Mouse (Mus musculus): Measurements from ENCODE around the gene Sertad4.

Sertad4 gene

DNA sequence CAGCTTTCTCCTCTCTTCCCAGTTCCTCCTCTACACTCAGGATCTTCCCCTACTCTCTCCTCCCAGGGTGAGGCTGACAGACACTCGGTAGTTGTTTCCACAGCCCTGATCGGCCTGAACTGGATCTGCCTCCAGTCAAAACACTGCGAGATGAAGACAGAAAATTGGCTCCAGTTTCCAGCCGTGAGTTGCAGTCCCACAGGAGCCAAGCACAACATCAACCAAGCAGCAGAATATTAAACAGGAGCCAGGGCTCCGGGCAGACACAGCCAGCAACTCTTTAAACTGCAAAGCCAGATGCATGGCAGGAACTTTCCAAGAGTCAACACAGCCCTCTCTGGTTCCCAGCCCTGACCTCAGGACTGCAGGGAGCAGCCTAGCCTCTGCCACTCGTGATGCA, 3.9 kb downstream of the Sertad4 start:
- peak in 1 of 2 experiments; percentile 36 for DNase-seq (ENCODE audit: low spot score in 2 of 2)

DNA sequence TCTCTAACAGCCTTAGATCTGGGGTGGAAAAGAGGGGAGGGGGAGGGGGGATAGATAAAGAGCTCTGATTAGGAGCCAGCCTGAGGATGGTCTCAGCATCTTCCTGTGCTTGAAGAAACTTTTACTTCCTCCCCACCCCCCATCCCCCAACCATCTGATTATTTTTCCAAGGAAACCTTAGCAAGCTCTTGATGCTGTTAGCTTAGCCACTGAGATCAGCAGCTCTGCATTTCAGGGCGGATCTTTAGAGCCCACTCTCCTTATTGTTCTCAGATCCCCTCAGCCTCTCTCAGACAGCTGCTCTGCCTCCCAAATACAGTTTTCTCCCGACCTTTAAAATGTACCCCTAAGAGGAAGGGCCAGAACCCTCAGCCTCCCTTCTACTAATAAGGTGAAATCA, 4.4 kb downstream of the Sertad4 start:
- DNase-seq (ENCODE audit: low spot score in 2 of 2) = no peak

DNA sequence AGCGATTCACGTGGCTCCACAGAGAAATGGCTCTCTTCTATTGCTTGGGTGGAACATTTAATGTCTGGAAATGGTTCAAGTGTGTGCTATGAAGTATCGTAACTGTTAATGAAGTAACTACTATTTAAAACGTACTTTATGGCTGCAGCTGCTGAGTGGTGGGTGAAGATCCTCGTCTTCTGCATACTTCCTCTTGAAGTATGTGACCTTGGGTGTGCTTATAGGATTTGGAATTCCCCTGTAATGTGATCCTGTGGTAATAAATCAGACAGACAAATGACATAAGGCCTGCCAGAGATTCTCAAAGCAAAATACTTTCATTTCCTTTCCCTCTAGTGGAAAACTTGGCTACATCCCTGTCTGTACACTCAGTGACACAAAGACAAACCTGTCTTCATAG, 5.9 kb downstream of the Sertad4 start:
- no peak for DNase-seq (ENCODE audit: low spot score in 2 of 2)

DNA sequence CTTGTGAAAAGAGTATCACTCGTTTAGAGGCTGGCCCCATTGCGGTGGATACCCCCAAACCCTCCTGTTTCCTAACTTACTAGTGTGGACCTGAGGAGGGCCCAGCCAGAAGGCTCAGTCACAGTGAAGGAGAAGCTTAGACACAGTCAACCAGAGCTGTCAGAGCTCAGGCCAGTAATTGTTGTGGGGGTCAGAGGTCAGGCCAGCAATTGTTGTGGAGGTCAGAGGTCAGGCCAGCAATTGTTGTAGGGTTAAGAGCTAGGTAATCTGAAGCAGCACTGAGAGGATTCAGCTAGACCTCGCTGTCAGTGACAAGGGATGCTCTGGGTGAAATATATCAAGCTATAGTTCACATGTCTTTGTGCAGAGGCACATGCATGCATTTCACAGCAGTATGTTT, 8.3 kb downstream of the Sertad4 start:
- no peak for DNase-seq (ENCODE audit: low spot score in 2 of 2)

DNA sequence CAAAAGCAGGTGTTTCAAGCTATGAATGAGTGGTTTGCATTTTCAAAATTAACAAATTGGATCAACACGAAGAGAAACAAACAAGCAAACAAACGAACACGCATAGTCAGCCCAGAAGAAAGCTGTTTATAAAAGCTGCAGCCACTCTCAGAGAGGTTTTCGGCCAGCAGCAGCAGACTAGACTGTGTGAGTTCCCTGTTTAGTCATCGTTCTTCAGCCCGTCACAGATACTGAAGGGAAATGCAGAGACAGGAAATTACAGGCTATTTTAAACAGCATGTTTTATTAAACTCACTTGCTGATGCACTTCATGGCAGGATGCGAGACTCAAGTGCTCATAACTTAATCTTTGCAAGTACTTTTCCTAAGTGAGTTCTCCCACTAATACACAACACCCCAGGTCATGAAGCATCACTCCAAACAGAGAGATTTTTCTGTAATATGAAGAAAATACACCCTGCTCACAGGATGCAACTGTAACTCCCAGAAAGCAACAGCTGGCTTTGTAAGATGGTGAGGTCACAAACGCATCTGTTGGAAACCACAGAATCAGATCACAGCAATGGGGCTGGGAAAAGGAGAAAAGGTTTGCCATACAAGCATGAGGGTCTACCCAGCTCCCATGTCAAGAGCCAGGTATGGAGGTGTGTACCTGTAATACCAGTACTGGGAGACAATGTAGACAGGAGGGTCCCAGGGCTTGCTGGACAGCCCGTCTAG, 14.3 kb downstream of the Sertad4 start:
- no peak for DNase-seq (ENCODE audit: low spot score in 2 of 2)

DNA sequence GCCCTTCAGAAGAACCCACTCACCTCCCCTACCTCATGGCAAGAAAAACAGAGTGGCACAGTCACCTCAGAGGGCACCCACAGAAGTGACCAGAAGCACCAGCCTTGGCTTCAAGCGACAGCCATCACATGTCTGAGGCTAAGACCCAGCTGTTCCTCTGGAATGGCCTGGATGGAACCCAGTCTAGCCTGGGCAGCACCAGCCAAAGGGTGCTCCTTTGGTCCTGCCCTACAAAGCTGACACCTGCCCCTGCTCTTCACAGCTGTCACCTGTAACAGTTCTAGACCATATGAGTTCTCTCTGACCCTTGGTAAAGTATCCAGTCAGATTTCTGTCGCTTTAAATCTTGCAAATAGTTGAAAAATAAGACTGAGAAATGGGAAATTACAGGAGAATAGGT, 14.9 kb downstream of the Sertad4 start:
- no peak for DNase-seq (ENCODE audit: low spot score in 2 of 2)

DNA sequence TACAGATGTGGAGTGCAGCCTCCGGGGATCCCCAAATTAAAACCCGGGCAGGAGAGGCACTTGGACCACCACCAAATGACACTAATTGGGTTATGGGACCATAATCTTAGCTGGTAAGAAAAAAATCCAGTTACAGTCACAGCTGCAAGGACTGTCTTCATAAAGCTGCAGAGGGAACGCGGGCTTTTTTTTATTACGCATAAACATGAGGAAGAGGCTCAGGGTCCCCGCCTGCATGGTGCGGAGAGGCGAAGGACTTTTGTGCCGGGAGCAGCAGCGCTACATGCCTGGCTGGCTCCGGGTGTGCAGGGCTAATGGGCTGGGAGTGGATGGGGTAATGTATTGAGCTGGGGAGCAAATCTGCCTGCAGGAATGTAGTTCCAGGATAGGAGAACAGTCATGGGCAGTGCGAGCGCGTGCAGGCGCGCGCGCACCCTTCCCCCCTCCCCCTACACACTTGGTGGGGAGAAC, 20.3 kb downstream of the Sertad4 start:
- DNase-seq (ENCODE audit: low spot score in 2 of 2) = no peak

DNA sequence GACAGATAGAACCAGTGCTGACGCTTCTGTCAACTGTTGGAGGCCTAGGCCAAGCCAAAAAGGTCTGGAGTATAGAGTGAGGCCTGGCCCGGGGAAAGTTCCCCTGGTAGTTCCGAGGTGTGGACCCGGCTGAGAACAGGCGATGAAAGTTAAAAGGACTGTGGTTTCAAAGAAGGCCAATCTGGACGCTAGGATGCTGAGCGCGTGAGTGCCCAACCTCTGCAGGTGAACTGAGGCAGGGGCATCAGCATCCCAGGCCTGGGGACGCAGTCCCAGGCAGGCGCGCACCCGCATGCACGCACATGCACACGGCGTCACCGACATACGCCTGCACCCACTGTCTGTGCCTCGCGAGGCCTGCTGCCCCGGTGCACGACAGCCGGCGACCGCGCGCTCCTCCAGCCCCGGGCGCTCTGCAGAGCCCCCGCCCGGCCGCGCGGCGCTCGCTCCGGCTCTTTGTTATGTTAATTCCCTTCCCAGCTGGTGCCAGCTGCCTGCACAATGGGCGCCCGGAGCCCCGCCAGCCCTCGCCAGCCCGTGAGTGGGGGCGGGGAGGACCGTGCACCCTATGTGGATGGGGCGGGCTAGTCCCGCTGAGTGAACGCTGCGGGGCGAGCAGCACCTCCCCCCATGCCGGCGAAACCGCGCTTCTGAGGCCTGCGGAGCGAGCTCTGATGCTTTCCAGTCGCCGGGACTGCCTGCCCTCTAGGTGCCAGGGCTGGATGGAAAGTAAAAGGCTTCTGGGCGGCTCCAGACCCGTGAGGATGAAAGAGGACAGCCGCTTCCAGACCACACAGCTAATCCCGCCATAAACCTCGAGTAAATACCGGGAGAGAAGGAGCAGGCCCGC, 21.0 kb downstream of the Sertad4 start:
- peak; percentile 65 to 74 for DNase-seq (ENCODE audit: low spot score in 2 of 2)

DNA sequence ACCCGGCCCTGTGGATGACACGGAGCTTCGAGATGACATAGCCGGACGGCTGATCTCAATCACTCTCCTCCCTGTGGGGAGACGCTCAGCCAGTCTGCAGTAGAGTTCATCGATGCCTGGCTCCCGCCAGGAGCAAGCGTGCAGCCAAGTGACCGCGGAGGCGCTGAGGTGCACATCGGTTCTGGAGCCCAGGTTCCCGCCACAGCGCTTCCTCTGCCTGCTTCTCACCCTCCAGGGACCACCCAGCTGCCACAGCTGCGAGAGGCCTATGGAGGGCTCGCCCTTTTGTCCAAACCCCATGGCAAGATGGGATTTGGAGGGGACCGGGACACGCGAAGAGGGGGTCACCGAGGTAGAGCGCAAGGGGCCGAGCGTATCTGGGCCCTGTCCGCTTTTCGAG, 22.0 kb downstream of the Sertad4 start:
- no peak for DNase-seq (ENCODE audit: low spot score in 2 of 2)

DNA sequence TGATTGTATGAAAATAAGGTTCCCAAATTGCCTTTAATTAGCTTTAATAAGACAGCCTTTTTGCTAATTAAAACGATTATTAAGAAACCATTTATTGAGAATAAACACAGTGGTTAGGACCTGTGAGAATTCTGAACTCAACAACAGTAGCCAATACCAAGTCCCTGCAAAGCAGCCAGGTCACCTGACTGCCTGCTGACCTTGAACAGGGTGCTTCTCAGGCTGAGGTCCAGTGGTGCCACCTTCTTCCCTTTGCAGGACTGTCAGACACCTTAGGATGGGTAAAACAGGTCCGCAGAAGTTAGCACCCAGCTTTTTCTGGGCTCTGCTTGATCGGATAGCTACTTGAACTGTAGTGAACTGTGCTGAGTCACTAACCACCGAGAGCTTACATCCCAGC, 22.5 kb downstream of the Sertad4 start:
- no peak for DNase-seq (ENCODE audit: low spot score in 2 of 2)

DNA sequence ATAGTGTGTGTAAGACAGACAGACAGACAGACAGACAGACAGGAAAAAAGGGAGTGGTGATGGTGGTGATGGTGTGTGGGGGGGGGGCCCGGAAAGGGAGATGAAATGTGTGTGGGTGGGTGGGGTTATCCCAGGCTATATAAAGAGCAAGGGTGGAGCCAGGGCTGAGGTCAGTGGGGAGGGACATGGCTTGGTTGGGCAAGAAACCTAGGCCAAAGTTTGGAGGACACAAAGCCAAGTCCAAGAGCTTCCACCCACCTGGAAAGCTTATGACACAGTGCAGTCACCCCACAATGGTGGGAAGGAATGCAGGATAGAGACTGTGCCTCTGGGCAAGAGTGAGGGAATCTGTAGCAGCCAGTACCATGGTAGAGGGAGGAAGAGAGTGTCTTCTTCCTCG, 23.2 kb downstream of the Sertad4 start:
- no peak for DNase-seq (ENCODE audit: low spot score in 2 of 2)

DNA sequence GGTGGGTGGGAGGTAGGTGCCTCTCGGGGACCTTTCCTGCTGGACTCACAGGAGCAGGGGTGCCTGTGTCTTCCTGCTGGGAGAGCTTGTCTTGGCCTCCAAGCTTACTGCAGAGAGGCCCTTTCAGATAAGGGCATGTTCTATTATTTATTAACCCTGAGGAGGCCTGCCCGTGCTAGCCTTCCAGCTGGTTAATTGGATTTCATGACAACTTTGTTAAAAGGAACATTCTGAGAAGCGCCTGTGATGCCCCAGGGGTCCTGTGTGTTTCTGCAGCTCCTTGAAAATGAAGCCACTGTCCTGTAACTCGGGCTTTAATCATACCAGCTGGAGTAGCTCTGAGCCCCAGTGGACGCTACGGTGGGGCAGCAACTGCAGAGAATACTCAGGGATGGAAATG, 25.1 kb downstream of the Sertad4 start:
- DNase-seq (ENCODE audit: low spot score in 2 of 2) = no peak

DNA sequence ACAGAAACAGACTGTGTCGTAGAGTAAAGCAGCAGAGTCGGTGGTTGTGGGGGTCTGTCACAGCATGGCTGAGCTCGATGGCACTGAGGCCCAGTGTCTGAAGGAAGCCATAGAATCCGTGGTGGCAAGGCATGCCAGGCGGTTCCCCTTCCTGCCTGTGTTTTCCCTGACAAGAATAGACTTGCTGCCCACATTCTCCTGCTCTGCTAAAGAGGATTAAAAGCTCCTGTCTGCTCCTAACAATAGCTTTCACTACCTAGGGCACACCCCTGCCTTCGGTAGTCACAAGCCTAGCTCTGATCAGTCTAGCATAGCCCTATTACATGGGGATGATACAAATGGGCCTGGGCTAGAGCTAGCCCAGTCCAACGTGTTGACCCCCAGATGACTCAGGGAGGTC, 26.6 kb downstream of the Sertad4 start:
- no peak for DNase-seq (ENCODE audit: low spot score in 2 of 2)

DNA sequence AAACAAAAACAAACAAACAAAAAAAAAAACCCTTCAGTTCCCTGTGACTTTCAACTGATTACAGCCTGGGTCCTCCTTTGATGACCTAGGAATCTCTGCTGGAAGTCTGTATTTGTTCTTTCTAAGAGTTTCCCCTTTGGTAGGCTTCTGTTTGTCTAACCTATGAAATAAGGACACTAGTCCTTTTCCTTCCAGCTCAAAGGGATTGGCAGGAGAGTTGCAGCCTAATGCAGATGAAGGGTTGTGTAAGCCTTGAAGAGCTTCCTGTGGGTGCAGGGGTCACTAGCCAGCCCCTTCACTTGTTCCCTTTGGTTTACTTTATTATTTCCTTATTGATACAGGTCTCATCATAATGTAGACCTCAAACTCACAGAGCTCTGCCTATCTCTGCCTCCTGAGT, 27.6 kb downstream of the Sertad4 start:
- DNase-seq (ENCODE audit: low spot score in 2 of 2) = no peak

DNA sequence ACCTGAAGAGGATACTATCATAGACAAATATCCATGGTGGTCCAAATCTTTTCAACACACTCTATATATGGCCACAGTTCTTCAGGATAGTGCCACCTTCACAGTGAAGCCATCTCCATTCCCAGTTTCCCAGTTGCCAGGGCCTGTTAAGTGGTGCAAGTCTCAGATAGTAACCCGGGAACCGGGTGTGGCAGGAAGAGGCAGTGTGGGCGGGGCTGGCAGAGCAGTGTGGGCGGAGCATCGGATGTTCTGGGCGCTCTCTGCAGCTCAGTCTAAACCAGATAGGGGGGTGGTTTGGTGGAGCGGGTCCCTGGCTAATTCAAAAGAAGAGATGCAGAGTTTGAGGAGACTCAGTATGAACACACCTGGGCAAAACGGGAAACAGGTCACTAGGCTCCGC, 29.8 kb downstream of the Sertad4 start:
- no peak for DNase-seq (ENCODE audit: low spot score in 2 of 2)

DNA sequence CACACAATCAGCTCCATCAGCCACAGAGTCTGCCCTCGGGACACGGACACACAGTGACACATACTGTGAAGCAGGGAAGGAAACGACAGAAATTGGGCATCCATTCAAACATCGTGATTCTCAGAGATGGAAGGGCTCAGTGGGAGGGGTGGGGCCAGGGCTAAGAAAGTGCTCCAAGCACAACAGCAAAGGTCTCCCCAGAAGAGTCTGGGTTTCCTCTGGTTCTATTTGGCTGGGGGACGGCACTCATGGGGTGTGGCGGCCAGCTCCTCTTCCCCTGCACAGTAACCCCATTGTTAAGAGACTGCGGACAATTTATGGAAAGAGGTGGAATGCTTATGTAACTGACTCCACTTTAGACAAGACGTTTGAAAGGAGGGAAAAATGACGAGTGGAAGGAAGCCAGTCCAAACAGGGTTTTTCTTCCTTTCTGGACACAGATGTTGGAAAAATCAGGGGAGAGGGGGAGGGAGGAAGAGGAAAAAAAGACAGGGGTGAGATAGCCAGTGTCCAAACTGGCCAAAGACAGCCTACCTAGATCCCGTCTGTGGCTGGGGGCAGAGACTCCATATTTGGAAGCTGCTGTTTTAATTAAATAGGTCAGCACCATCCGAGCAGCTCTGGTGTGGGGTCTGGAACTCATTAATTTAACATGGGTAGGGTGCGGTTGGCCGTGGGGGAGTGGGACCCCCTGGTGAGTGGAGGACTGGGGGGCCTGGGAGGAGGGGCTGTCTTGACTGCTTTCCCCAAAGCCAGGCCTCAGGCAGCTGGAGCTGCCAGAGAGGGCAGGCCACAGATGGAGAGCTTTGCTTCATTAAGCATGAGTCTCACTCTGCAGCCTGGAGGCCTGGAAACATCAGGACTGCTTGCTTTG, 32.7 kb downstream of the Sertad4 start:
- no peak for DNase-seq (ENCODE audit: low spot score in 2 of 2)

DNA sequence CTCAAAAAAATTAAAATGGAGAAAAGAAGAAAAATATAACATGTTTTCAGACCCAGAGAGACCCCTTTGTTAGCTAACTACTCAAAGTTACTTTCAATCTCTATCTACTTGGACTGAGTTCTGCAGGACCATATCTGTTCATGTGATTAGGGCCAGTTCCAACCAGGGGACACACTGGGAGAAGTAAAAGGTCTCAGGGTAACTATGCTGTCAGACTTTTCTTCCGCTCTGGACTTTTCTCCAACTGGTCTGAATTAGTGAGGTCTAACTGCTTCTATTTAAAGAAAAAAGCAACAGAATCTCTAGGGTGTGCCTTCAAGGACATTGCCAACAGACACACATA, 33.3 kb downstream of the Sertad4 start:
- no peak for DNase-seq (ENCODE audit: low spot score in 2 of 2)

DNA sequence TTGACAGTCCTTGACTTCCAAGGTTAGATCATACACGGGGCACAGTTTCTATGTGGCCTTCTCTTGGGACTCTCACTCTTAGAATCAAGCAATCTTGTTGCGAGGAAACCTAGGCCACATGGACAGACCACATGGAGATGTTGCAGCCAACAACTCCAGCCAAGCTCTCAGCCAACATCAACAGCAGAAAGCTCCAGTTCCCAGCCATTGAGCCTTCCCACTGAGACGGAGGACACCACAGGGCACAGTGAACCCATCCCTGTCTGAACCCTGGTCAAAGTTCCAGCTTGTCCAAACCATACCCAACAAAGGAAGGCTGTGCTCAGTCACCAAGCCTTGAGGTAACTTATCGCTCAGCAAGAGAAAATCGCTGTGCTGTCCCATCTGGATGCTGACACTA, 37.2 kb downstream of the Sertad4 start:
- no peak for DNase-seq (ENCODE audit: low spot score in 2 of 2)

DNA sequence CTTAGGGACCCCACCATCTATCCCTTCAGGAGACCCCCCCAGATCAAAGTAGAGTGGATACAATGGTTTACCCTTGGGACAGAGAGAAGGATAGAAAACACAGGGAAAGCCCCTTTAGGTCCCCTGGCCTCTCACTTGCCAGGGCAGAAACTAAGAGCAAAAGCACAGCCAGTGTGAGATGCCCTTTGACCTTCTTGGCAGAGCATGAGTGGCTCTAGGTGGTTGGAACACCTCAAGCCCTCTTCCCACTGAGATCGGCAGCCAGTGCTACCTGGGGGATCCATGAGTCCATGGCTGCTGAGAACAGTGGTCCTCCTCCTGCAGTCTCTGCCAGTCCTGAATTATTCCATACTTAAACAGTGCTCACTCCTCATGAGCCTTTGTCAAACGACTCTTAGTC, 39.8 kb downstream of the Sertad4 start:
- no peak for DNase-seq (ENCODE audit: low spot score in 2 of 2)

DNA sequence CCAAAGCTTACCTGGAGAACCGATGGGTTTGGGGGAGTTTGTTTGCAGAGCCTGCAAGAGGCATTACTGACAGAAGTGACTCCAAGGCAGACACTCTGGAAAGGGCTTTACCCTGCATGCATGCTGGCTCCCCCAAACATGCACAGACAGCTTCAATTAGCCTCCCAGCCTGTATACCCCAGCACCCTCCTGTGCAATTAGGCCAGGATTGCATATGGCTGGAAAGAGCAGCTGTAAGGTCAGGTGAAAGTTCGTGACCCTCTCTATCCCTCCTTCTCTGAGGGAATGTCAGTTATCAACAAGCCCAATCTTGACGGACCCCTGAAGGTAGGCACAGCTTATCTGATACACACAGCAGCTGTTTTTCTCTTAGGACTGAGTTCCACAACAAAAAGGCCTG, 40.9 kb downstream of the Sertad4 start:
- no peak for DNase-seq (ENCODE audit: low spot score in 2 of 2)

DNA sequence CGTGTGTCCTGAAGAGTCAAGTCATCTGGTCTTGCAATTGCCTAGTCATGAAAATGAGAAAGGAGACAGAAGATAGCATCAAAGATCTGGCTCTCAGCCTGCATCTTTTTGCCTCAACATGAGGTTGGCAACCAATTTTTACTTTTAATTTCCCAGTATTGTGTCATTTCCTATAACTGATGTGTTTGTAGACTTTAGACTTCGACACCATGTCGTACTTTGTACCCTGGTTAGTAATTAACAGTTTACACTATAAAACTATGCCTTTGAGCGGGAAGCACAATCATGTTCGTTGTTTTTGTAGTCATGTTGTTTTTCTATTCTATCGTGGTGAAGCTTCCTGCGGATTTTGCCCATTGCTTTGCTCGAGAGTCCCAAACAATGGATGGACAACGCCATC, 42.8 kb downstream of the Sertad4 start:
- no peak for DNase-seq (ENCODE audit: low spot score in 2 of 2)

DNA sequence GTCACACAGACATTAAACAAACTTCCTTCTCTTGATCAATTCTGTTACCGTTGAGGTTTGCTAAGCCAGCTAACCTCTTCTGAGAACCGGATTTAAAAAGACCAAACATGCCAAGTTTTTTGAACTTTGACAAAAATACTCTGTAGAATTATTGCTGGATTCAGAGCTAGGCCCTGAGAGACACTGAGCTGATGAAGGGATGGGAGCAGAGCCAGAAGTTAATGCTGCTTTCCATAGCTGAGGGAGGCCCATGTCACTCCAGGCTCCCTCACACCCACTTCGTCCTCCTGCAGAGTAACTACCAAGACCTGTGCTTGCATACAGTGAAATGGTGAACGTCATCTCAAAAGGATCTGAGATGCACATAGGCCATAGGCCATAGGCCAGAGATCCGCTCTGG, 43.3 kb downstream of the Sertad4 start:
- no peak for DNase-seq (ENCODE audit: low spot score in 2 of 2)
